Mouse (Mus musculus): ENCODE results near the gene Mylpf.

Mylpf gene

GRCm38 (mm10) chr7:127207374-127208294 lies 1.1 kb upstream of the Mylpf start:
- DNase-seq (ENCODE audit: low spot score) = peak; percentile 66

- no peak for DNase-seq (ENCODE audit: low spot score)
Observed at GRCm38 (mm10) chr7:127208295-127208552, 466 bp upstream of the Mylpf start, which contains the start of gene Tbc1d10b. TSS of gene Tbc1d10b (minus strand) at chr7:127208468.

GRCm38 (mm10) chr7:127209851-127210250 lies 1.2 kb downstream of the Mylpf start:
- DNase-seq (ENCODE audit: low spot score) = no peak

- peak; percentile 38 for DNase-seq (ENCODE audit: low spot score)
Observed at GRCm38 (mm10) chr7:127210266-127210665, 1.6 kb downstream of the Mylpf start.

GRCm38 (mm10) chr7:127211014-127211745 lies 2.5 kb downstream of the Mylpf start:
- no peak for DNase-seq (ENCODE audit: low spot score)

- peak; percentile 60 for DNase-seq (ENCODE audit: low spot score)
Observed at GRCm38 (mm10) chr7:127212432-127213250, 4.0 kb downstream of the Mylpf start.

- DNase-seq (ENCODE audit: low spot score) = peak; percentile 56
Observed at GRCm38 (mm10) chr7:127213485-127213884, 4.8 kb downstream of the Mylpf start.

- DNase-seq (ENCODE audit: low spot score) = no peak
Observed at GRCm38 (mm10) chr7:127213930-127214329, 5.2 kb downstream of the Mylpf start.

GRCm38 (mm10) chr7:127214521-127214920 lies 5.8 kb downstream of the Mylpf start:
- no peak for DNase-seq (ENCODE audit: low spot score)

GRCm38 (mm10) chr7:127214981-127215871 lies 6.5 kb downstream of the Mylpf start:
- DNase-seq (ENCODE audit: low spot score) = peak; percentile 64

- DNase-seq (ENCODE audit: low spot score) = no peak
Observed at GRCm38 (mm10) chr7:127216307-127216706, 7.6 kb downstream of the Mylpf start.

- DNase-seq (ENCODE audit: low spot score) = no peak
Observed at GRCm38 (mm10) chr7:127217475-127217874, 8.8 kb downstream of the Mylpf start.

GRCm38 (mm10) chr7:127217901-127218642 lies 9.4 kb downstream of the Mylpf start:
- no peak for DNase-seq (ENCODE audit: low spot score)

GRCm38 (mm10) chr7:127218670-127219069 lies 10.0 kb downstream of the Mylpf start:
- DNase-seq (ENCODE audit: low spot score) = no peak

- DNase-seq (ENCODE audit: low spot score) = no peak
Observed at GRCm38 (mm10) chr7:127220440-127220839, 11.8 kb downstream of the Mylpf start.

- no peak for DNase-seq (ENCODE audit: low spot score)
Observed at GRCm38 (mm10) chr7:127223106-127223505, 14.4 kb downstream of the Mylpf start.

GRCm38 (mm10) chr7:127223515-127224478 lies 15.1 kb downstream of the Mylpf start:
- DNase-seq (ENCODE audit: low spot score) = no peak

GRCm38 (mm10) chr7:127224616-127225015 lies 15.9 kb downstream of the Mylpf start:
- DNase-seq (ENCODE audit: low spot score) = no peak

All from testis, postnatal 10 days (tissue).